ENCODE assay signal across 20 mouse cellular contexts in genomic region chr4:63608391-63608790, GRCm38 (mm10). TPM values are rescaled to one million over a fixed set of nuclear protein-coding genes. Genes with fewer than 3 reads are reported as not detected.
"Had no signal": no experiment of that assay in that cellular context is flagged by ENCODE, and none has a peak within 500 bp of the region (broad histone marks: within the 10 kb centered on the region; RNA-seq: fewer than 3 reads in every experiment).

No protein-coding gene starts in this region.

- H3K4me1 ChIP-seq: limb, embryonic 15.5 days; liver, embryonic 12.5 days; midbrain, embryonic 12.5 days had no signal

- H3K9me3 ChIP-seq: limb, embryonic 15.5 days; liver, embryonic 12.5 days; midbrain, embryonic 12.5 days had no signal

- H3K4me3 ChIP-seq: limb, embryonic 15.5 days; liver, embryonic 12.5 days; midbrain, embryonic 12.5 days had no signal

- DNase-seq: kidney, adult 8-10 months; kidney, postnatal 25 days; layer of hippocampus, adult 9-11 months; layer of hippocampus, postnatal 36 days; lung, embryonic 14.5 days; lung, postnatal 10 days; lung, postnatal 4 days; right cerebral cortex, postnatal 4 days; thymus, postnatal 36 days had no signal

- ATAC-seq: intestine, postnatal 0 days; liver, embryonic 12.5 days had no signal

- H3K9ac ChIP-seq: limb, embryonic 15.5 days; liver, embryonic 12.5 days; lung, embryonic 14.5 days; midbrain, embryonic 12.5 days had no signal

- H3K27ac ChIP-seq: limb, embryonic 15.5 days; liver, embryonic 12.5 days; midbrain, embryonic 12.5 days had no signal

- H3K27me3 ChIP-seq: limb, embryonic 15.5 days; liver, embryonic 12.5 days; midbrain, embryonic 12.5 days had no signal

- H3K4me2 ChIP-seq: limb, embryonic 15.5 days; liver, embryonic 12.5 days; lung, embryonic 14.5 days; midbrain, embryonic 12.5 days had no signal

- H3K36me3 ChIP-seq: limb, embryonic 15.5 days; liver, embryonic 12.5 days; midbrain, embryonic 12.5 days had no signal

RNA-seq across cellular contexts. Expression of gene Gm11213, which starts 3.3 kb away (rescaled TPM):
- polyA plus RNA-seq: intestine, postnatal 0 days; kidney, embryonic 16.5 days; limb, embryonic 11.5 days; limb, embryonic 15.5 days; liver, embryonic 12.5 days; liver, embryonic 16.5 days; lung, embryonic 14.5 days; midbrain, embryonic 12.5 days; neural tube, embryonic 14.5 days; spleen, adult 2 months; stomach, embryonic 16.5 days; thymus, postnatal 0 days had no signal

RNA-seq across cellular contexts. Expression of gene Tex48, which starts 13.8 kb away (rescaled TPM):
- polyA plus RNA-seq: intestine, postnatal 0 days; kidney, embryonic 16.5 days; limb, embryonic 11.5 days; limb, embryonic 15.5 days; liver, embryonic 12.5 days; liver, embryonic 16.5 days; lung, embryonic 14.5 days; midbrain, embryonic 12.5 days; neural tube, embryonic 14.5 days; spleen, adult 2 months; stomach, embryonic 16.5 days; thymus, postnatal 0 days had no signal

RNA-seq across cellular contexts. Expression of gene Gm11214, which starts 54.8 kb away (rescaled TPM):
- polyA plus RNA-seq: intestine, postnatal 0 days; kidney, embryonic 16.5 days; limb, embryonic 11.5 days; limb, embryonic 15.5 days; liver, embryonic 12.5 days; liver, embryonic 16.5 days; lung, embryonic 14.5 days; midbrain, embryonic 12.5 days; neural tube, embryonic 14.5 days; spleen, adult 2 months; stomach, embryonic 16.5 days; thymus, postnatal 0 days had no signal
